Mouse (Mus musculus): Measurements from ENCODE around the gene Asap2. TPM values are rescaled to one million over a fixed set of nuclear protein-coding genes. Genes with fewer than 3 reads are reported as not detected.
A peak's percentile ranks its signal among the peaks of the same experiment; 100 is the strongest.

The Asap2 gene
- polyA plus RNA-seq, 1 experiment from 2014 or later: 14.4 TPM

DNA sequence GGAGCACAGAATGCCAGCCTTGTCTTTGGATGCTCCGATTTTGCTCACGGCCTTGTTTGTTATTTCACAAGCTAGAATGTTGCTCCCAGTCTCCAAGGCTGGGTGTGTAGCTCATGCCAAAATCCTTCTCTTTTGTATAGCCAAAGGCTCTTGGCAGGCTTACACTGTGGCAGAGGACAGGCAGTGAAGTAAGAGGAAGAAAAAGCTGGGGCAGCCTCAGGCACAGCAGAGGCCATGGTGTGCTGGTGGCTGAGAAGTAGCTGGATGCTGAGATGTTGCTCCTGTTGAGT, 146.1 kb downstream of the Asap2 start:
- WGBS: 60% methylated on average over 2 of the region's 2 CpGs
- no peaks in the 10 kb centered on the region for H3K27me3 ChIP-seq
- no peak overlapping the region for H3K4me3 ChIP-seq
- H3K27ac ChIP-seq (replicated peaks): peak overlapping the region; percentile 65; the same call in 1 of the 2 replicates
- no peaks in the 10 kb centered on the region for H3K9me3 ChIP-seq
- no peaks in the 10 kb centered on the region for H3K36me3 ChIP-seq
- no peak overlapping the region for H3K9ac ChIP-seq
- H3K4me1 ChIP-seq (replicated peaks): peaks cover 92% of the 10 kb centered on the region
- H3K4me2 ChIP-seq: no peak overlapping the region
- 0 out of 2 replicates have a peak, but pooled peaks have one; percentile 17 for ATAC-seq (ENCODE audit: low read depth)

- Histone ChIP-seq H3K4me1 (replicated peaks) (peaks cover 73% of the 10 kb centered on the region), H3K36me3 (no peaks in the 10 kb centered on the region), H3K9me3 (no peaks in the 10 kb centered on the region), H3K4me3 (no peak overlapping the region), H3K27me3 (no peaks in the 10 kb centered on the region), H3K4me2 (no peak overlapping the region), H3K27ac (replicated peaks) (peak overlapping the region; percentile 59; the same call in 1 of the 2 replicates), H3K9ac (no peak overlapping the region)
- ATAC-seq (ENCODE audit: low read depth): no peak
- 25% methylated on average over 4 of the region's 4 CpGs for WGBS
Measured at GRCm38 (mm10) chr12:21139560-21139959, 149.3 kb downstream of the Asap2 start.

GRCm38 (mm10) chr12:21140153-21140552, 149.9 kb downstream of the Asap2 start:
- Histone ChIP-seq H3K36me3 (0 out of 2 replicates have a peak, but pooled peaks cover 4% of the 10 kb centered on the region), H3K4me3 (no peak overlapping the region), H3K4me1 (replicated peaks) (peaks cover 67% of the 10 kb centered on the region), H3K4me2 (0 out of 2 replicates have a peak overlapping the region, but pooled peaks have one; percentile 17), H3K9ac (no peak overlapping the region), H3K9me3 (no peaks in the 10 kb centered on the region), H3K27ac (replicated peaks) (peak overlapping the region; percentile 59), H3K27me3 (no peaks in the 10 kb centered on the region)
- no peak for ATAC-seq (ENCODE audit: low read depth)
- WGBS: 71% methylated on average over 14 of the region's 14 CpGs

GRCm38 (mm10) chr12:21140741-21141308, 150.6 kb downstream of the Asap2 start:
- no peaks in the 10 kb centered on the region for H3K27me3 ChIP-seq
- 88% methylated on average over 6 of the region's 6 CpGs for WGBS
- H3K36me3 ChIP-seq: 0 out of 2 replicates have a peak, but pooled peaks cover 4% of the 10 kb centered on the region
- no peaks in the 10 kb centered on the region for H3K9me3 ChIP-seq
- H3K4me2 ChIP-seq: no peak overlapping the region
- ATAC-seq (ENCODE audit: low read depth): no peak
- H3K4me3 ChIP-seq: no peak overlapping the region
- H3K27ac ChIP-seq (replicated peaks): no peak overlapping the region
- H3K9ac ChIP-seq: no peak overlapping the region
- H3K4me1 ChIP-seq (replicated peaks): peaks cover 60% of the 10 kb centered on the region

GRCm38 (mm10) chr12:21141691-21142300, 151.5 kb downstream of the Asap2 start:
- H3K4me1 ChIP-seq (replicated peaks): peaks cover 51% of the 10 kb centered on the region

GRCm38 (mm10) chr12:21142489-21143254, 152.4 kb downstream of the Asap2 start:
- Histone ChIP-seq H3K9me3 (no peaks in the 10 kb centered on the region), H3K9ac (no peak overlapping the region), H3K4me2 (no peak overlapping the region), H3K4me3 (no peak overlapping the region), H3K4me1 (replicated peaks) (peaks cover 48% of the 10 kb centered on the region), H3K36me3 (0 out of 2 replicates have a peak, but pooled peaks cover 4% of the 10 kb centered on the region), H3K27ac (replicated peaks) (no peak overlapping the region), H3K27me3 (no peaks in the 10 kb centered on the region)
- 77% methylated on average over 9 of the region's 9 CpGs for WGBS
- ATAC-seq (ENCODE audit: low read depth): no peak

More at GRCm38 (mm10) chr12:21141691-21142300, 151.5 kb downstream of the Asap2 start:
- WGBS: 83% methylated on average over 5 of the region's 5 CpGs
- H3K27me3 ChIP-seq: no peaks in the 10 kb centered on the region
- 0 out of 2 replicates have a peak, but pooled peaks cover 4% of the 10 kb centered on the region for H3K36me3 ChIP-seq
- no peak for ATAC-seq (ENCODE audit: low read depth)
- no peak overlapping the region for H3K9ac ChIP-seq
- H3K4me2 ChIP-seq: no peak overlapping the region
- H3K9me3 ChIP-seq: no peaks in the 10 kb centered on the region
- H3K4me3 ChIP-seq: no peak overlapping the region
- no peak overlapping the region for H3K27ac ChIP-seq (replicated peaks)

GRCm38 (mm10) chr12:21144602-21145001, 154.3 kb downstream of the Asap2 start:
- Histone ChIP-seq H3K27ac (replicated peaks) (no peak overlapping the region), H3K27me3 (no peaks in the 10 kb centered on the region), H3K9me3 (no peaks in the 10 kb centered on the region), H3K9ac (no peak overlapping the region), H3K4me3 (no peak overlapping the region), H3K4me1 (replicated peaks) (peaks cover 34% of the 10 kb centered on the region), H3K36me3 (0 out of 2 replicates have a peak, but pooled peaks cover 4% of the 10 kb centered on the region), H3K4me2 (no peak overlapping the region)
- 80% methylated on average over 5 of the region's 5 CpGs for WGBS
- ATAC-seq (ENCODE audit: low read depth): no peak

DNA sequence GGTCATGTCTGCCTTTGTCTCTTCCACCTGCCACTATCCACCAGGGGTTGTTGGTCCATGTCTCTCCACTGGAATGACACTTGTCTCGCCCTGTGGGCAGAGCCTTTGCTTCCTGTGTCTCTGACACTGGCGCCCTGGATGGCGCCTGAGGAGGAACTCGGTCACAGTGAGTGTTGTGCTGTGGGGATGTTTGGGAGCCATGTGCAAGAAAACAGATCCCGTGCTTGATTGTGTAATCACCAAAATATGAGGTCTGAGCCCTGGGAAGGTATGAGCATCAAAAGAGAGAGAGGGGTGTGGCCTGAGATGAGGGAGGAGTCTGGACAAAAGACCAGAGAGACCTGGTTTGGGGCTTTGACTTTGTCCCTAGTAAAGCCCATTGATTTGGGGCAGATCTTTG, 154.8 kb downstream of the Asap2 start:
- Histone ChIP-seq H3K27ac (replicated peaks) (no peak overlapping the region), H3K27me3 (no peaks in the 10 kb centered on the region), H3K4me2 (no peak overlapping the region), H3K9me3 (no peaks in the 10 kb centered on the region), H3K9ac (no peak overlapping the region), H3K4me3 (no peak overlapping the region), H3K4me1 (replicated peaks) (peaks cover 30% of the 10 kb centered on the region), H3K36me3 (0 out of 2 replicates have a peak, but pooled peaks cover 4% of the 10 kb centered on the region)
- 95% methylated on average over 5 of the region's 5 CpGs for WGBS
- ATAC-seq (ENCODE audit: low read depth): no peak

GRCm38 (mm10) chr12:21146826-21147225, 156.6 kb downstream of the Asap2 start:
- Histone ChIP-seq H3K36me3 (0 out of 2 replicates have a peak, but pooled peaks cover 4% of the 10 kb centered on the region), H3K27ac (replicated peaks) (no peak overlapping the region), H3K9ac (no peak overlapping the region), H3K27me3 (no peaks in the 10 kb centered on the region), H3K4me2 (no peak overlapping the region), H3K4me3 (no peak overlapping the region), H3K9me3 (no peaks in the 10 kb centered on the region), H3K4me1 (replicated peaks) (peaks cover 13% of the 10 kb centered on the region)
- 85% methylated on average over 4 of the region's 4 CpGs for WGBS
- no peak for ATAC-seq (ENCODE audit: low read depth)

DNA sequence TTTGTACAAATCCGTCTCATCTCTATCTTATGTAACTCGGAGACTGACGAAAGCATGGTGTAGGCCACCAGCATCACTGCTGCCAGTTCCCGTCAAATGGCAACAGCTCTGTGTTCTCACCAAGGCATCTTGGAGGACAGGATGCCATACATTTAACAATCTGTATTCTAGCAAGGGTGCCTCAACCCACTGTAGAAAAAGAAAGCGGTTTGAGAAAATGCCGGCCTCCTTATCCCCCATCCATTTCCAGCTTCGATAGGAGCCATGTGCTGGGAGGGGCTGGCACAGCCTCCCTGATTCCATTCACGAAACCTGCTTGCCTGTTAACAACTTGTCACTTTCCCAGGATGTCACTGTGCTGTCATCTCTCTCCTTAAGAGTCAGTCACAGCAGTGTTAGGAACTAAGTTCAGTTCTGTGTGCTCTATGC, 163.0 kb downstream of the Asap2 start:
- Histone ChIP-seq H3K9me3 (no peaks in the 10 kb centered on the region), H3K4me1 (replicated peaks) (peaks cover 23% of the 10 kb centered on the region), H3K4me3 (no peak overlapping the region), H3K27me3 (no peaks in the 10 kb centered on the region), H3K36me3 (no peaks in the 10 kb centered on the region), H3K4me2 (no peak overlapping the region), H3K9ac (no peak overlapping the region), H3K27ac (replicated peaks) (no peak overlapping the region)
- WGBS: 80% methylated on average over 8 of the region's 8 CpGs
- no peak for ATAC-seq (ENCODE audit: low read depth)

DNA sequence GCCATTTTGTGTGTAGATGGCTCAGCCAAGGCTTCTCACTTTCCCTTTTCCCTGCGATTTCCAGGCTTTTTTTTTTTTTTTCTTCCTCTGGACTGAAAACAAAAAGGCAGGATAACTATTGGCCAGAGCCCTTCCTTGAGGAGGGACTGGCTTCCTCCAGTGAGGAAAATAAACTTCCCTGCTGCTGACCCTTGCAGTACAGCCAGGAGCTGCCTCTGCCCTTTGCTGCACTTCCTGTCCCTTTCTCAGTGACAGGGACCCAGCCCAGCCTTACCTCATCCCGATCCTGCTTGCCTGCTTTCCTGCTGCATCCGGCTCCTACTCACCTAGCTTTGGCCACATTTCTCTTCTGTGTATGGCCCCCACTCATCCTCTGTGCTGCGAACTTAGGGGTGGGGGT, 164.8 kb downstream of the Asap2 start:
- Histone ChIP-seq H3K9me3 (no peaks in the 10 kb centered on the region), H3K4me1 (replicated peaks) (peaks cover 35% of the 10 kb centered on the region), H3K4me2 (no peak overlapping the region), H3K36me3 (no peaks in the 10 kb centered on the region), H3K27me3 (no peaks in the 10 kb centered on the region), H3K27ac (replicated peaks) (no peak overlapping the region), H3K4me3 (no peak overlapping the region), H3K9ac (no peak overlapping the region)
- no peak for ATAC-seq (ENCODE audit: low read depth)
- WGBS: 68% methylated on average over 4 of the region's 4 CpGs

DNA sequence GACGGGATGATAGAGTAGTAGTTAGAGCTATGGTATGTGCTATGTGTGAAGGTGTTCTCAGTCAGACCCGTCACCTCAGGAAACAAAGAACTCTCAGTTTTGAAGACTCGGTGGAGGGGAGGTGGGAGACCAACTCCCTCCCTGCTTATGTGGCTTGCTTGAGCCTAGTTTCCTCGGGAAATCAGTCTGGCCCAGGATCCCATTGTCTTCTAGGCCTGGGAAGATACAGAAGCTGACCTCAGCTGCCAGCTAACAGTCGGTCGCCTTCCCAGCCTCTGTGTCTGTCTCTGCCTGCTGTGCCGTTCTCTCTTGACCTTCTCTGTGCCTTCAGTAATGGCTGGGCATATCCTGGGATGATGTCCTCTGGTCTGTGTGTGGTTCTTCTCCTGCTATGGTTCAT, 169.0 kb downstream of the Asap2 start:
- no peak for ATAC-seq (ENCODE audit: low read depth)
- H3K4me1 ChIP-seq (replicated peaks): peaks cover 38% of the 10 kb centered on the region
- H3K27me3 ChIP-seq: no peaks in the 10 kb centered on the region
- no peaks in the 10 kb centered on the region for H3K36me3 ChIP-seq
- H3K4me3 ChIP-seq: no peak overlapping the region
- H3K4me2 ChIP-seq: no peak overlapping the region
- H3K27ac ChIP-seq (replicated peaks): peak overlapping the region; percentile 42
- WGBS: 56% methylated on average over 7 of the region's 7 CpGs
- H3K9ac ChIP-seq: no peak overlapping the region
- H3K9me3 ChIP-seq: no peaks in the 10 kb centered on the region
